Mouse (Mus musculus) kidney, adult 11 months (tissue): ENCODE results near the gene Csad.

Experiments
- DNase-seq: peaks from one replicate; pipeline ENCODE4 v3.0.0; 2022

Csad gene

GRCm38 (mm10) chr15:102204674-102205505 lies at the start of gene Csad:
Gene Csad (minus strand): TSS chr15:102204724.
- no peak for DNase-seq

- DNase-seq, result no peak
These were observed 46.0 kb upstream of the Csad start for GRCm38 (mm10) chr15:102250521-102250920.

GRCm38 (mm10) chr15:102249967-102250366 lies 45.4 kb upstream of the Csad start:
- DNase-seq, result no peak

GRCm38 (mm10) chr15:102249251-102249691 lies 44.7 kb upstream of the Csad start:
- no peak for DNase-seq

- DNase-seq, result no peak
These were observed 44.3 kb upstream of the Csad start for GRCm38 (mm10) chr15:102248812-102249191.

- DNase-seq, result no peak
These were observed 43.7 kb upstream of the Csad start for GRCm38 (mm10) chr15:102248131-102248811.

- DNase-seq, result peak; percentile 83
These were observed 43.0 kb upstream of the Csad start for GRCm38 (mm10) chr15:102247252-102248130.

- DNase-seq, result peak; percentile 98
These were observed 42.3 kb upstream of the Csad start for GRCm38 (mm10) chr15:102246866-102247251.

- peak; percentile 79 for DNase-seq
These were observed 41.6 kb upstream of the Csad start for GRCm38 (mm10) chr15:102245891-102246741.

- no peak for DNase-seq
These were observed 40.9 kb upstream of the Csad start for GRCm38 (mm10) chr15:102245461-102245881.

GRCm38 (mm10) chr15:102244306-102245191 lies 40.0 kb upstream of the Csad start:
- no peak for DNase-seq

GRCm38 (mm10) chr15:102243229-102244190 lies 39.0 kb upstream of the Csad start:
- peak; percentile 62 for DNase-seq

- DNase-seq, result no peak
These were observed 38.1 kb upstream of the Csad start for GRCm38 (mm10) chr15:102242404-102243228.

GRCm38 (mm10) chr15:102240607-102241006 lies 36.1 kb upstream of the Csad start:
- peak; percentile 62 for DNase-seq

GRCm38 (mm10) chr15:102239851-102240250 lies 35.3 kb upstream of the Csad start:
- no peak for DNase-seq

GRCm38 (mm10) chr15:102239260-102239590 lies 34.7 kb upstream of the Csad start:
- peak; percentile 71 for DNase-seq

GRCm38 (mm10) chr15:102238543-102239259 lies 34.2 kb upstream of the Csad start:
- no peak for DNase-seq

GRCm38 (mm10) chr15:102235371-102236027 lies 31.0 kb upstream of the Csad start:
- no peak for DNase-seq
